9 mouse cellular contexts compared by ENCODE assay signal in the genomic region with DNA sequence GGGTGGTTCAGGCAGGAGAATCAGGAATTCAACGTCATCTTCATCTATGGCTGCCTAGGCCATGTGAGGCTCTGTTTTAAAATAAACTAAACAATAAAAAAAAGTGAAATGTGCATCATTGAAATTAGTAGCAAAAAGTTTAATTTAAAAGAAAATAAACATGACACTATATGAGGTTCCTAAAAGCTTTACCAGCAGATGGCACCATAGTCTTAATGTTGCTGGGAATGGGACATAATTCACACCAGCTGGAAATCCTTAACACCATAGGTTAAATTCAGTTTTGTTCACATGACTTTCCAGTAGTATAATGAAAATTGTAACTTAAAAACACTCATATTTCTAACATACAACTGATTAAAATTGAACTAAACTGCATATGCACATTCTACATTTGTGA.
DNase-seq lines count a peak whose midpoint lies in the region; ATAC-seq and TF ChIP-seq lines count a peak whose summit lies in the region.
"Had no signal": no experiment of that assay in that cellular context is flagged by ENCODE, and none has a peak within 500 bp of the region (broad histone marks: within the 10 kb centered on the region; RNA-seq: fewer than 3 reads in every experiment).

No protein-coding gene starts in this region.

- DNase-seq in frontal cortex, postnatal 25 days (ENCODE audit: low spot score in 2 of 2) = no peak
- DNase-seq in lung, embryonic 14.5 days = peak; percentile 84
- no peak for DNase-seq in lung, postnatal 10 days
- peak; percentile 22 for DNase-seq in embryo, embryonic 9.5 days (ENCODE audit: extremely low spot score)
- peak; percentile 37 for DNase-seq in retina, postnatal 1 day
- DNase-seq: cerebellum, adult 8-10 months had no signal

- no peaks in the 10 kb centered on the region for H3K27me3 ChIP-seq in lung, embryonic 14.5 days (ENCODE audit: insufficient read depth, low read length)
- no peaks in the 10 kb centered on the region for H3K27me3 ChIP-seq in heart, embryonic 12.5 days (replicated peaks)

- no peak overlapping the region for H3K4me2 ChIP-seq in lung, embryonic 14.5 days
- H3K4me2 ChIP-seq in heart, embryonic 12.5 days = no peak overlapping the region

- peak; percentile 51 for TF ChIP-seq CTCF in lung, embryonic 14.5 days (IDR thresholded peaks at IDR 0.05; ENCODE audit: low read depth)

- no peaks in the 10 kb centered on the region for H3K36me3 ChIP-seq in lung, embryonic 14.5 days (ENCODE audit: insufficient read depth)
- no peaks in the 10 kb centered on the region for H3K36me3 ChIP-seq in heart, embryonic 12.5 days

- 21% methylated on average over 1 of the region's 1 CpGs for WGBS in lung, embryonic 14.5 days
- 16% methylated on average over 1 of the region's 1 CpGs for WGBS in heart, embryonic 12.5 days

- no peak overlapping the region for H3K9ac ChIP-seq in lung, embryonic 14.5 days
- no peak overlapping the region for H3K9ac ChIP-seq in heart, embryonic 12.5 days

- no peak overlapping the region for H3K4me3 ChIP-seq in lung, embryonic 14.5 days (ENCODE audit: low read depth, low read length)
- H3K4me3 ChIP-seq in heart, embryonic 12.5 days = no peak overlapping the region

- H3K4me1 ChIP-seq in lung, embryonic 14.5 days (ENCODE audit: insufficient read depth) = no peaks in the 10 kb centered on the region
- no peaks in the 10 kb centered on the region for H3K4me1 ChIP-seq in heart, embryonic 12.5 days (replicated peaks)

- H3K27ac ChIP-seq in lung, embryonic 14.5 days (ENCODE audit: low read depth) = no peak overlapping the region
- H3K27ac ChIP-seq in heart, embryonic 12.5 days (ENCODE audit: poor library complexity, severe bottlenecking) = no peak overlapping the region

- peak; percentile 59; the same call in 1 of the 2 replicates for ATAC-seq in frontal cortex, adult (ENCODE audit: low TSS enrichment)
- peak; percentile 52; the same call in 1 of the 2 replicates for ATAC-seq in lung, embryonic 14.5 days (ENCODE audit: insufficient read depth)
- no peak for ATAC-seq in erythroid progenitor cell, adult 5-6 weeks (replicated peaks; ENCODE audit: low FRiP score, poor library complexity, severe bottlenecking)
- ATAC-seq in heart, embryonic 12.5 days (ENCODE audit: insufficient number of reproducible peaks, low FRiP score) = no peak

- H3K9me3 ChIP-seq in lung, embryonic 14.5 days (ENCODE audit: low read depth, low read length) = no peaks in the 10 kb centered on the region
- H3K9me3 ChIP-seq in heart, embryonic 12.5 days (replicated peaks) = peaks cover 4% of the 10 kb centered on the region; the same call in 1 of the 2 replicates

Comparison
In these comparisons a context has a peak if more than half of its experiments do, and no peak if none do; other contexts are left out.
1. DNase-seq: peak in lung, embryonic 14.5 days (single experiment), embryo, embryonic 9.5 days (single experiment) and retina, postnatal 1 day (single experiment); none in frontal cortex, postnatal 25 days (0 of 2) and lung, postnatal 10 days (single experiment).
2. ATAC-seq: peak in frontal cortex, adult (single experiment) and lung, embryonic 14.5 days (single experiment); none in erythroid progenitor cell, adult 5-6 weeks (single experiment) and heart, embryonic 12.5 days (single experiment).